Mouse (Mus musculus) naive thymus-derived CD4-positive, alpha-beta T cell, adult 2 months (primary cell): ENCODE data around the gene Morn4.

ENCODE experiments used
- DNase-seq: peaks from one replicate; pipeline ENCODE4 v3.0.0-alpha.2; 2011; ENCODE audit warnings: low read depth

Morn4 gene

GRCm38 (mm10) chr19:42043988-42044387 is 42.2 kb downstream of the Morn4 start:
- DNase-seq, result no peak

GRCm38 (mm10) chr19:42038310-42038709 is 47.8 kb downstream of the Morn4 start:
- DNase-seq, result no peak

- no peak for DNase-seq
These were observed 48.9 kb downstream of the Morn4 start for GRCm38 (mm10) chr19:42037167-42037702.

GRCm38 (mm10) chr19:42036357-42036756 is 49.8 kb downstream of the Morn4 start:
- DNase-seq, result no peak

- DNase-seq, result peak; percentile 86
These were observed 50.5 kb downstream of the Morn4 start, which contains the start of gene Ankrd2 for GRCm38 (mm10) chr19:42035456-42036248. Gene Ankrd2 (plus strand): TSS chr19:42036000.

GRCm38 (mm10) chr19:42034881-42035455 is 51.2 kb downstream of the Morn4 start:
- DNase-seq, result no peak

- no peak for DNase-seq
These were observed 51.9 kb downstream of the Morn4 start for GRCm38 (mm10) chr19:42034146-42034775.

GRCm38 (mm10) chr19:42033611-42034010 is 52.5 kb downstream of the Morn4 start:
- DNase-seq, result no peak

- DNase-seq, result no peak
These were observed 55.0 kb downstream of the Morn4 start for GRCm38 (mm10) chr19:42031112-42031511.

GRCm38 (mm10) chr19:42026158-42026557 is 60.0 kb downstream of the Morn4 start:
- peak; percentile 85 for DNase-seq
